Mouse (Mus musculus) forebrain, embryonic 11.5 days (tissue): ENCODE measurements around the gene Tspan10. TPM values are rescaled to one million over a fixed set of nuclear protein-coding genes. Genes with fewer than 3 reads are reported as not detected.

Experiments
- ATAC-seq: fragments of 200-750 bp; cut with Nextera tagmentation; replicated peaks from 2 replicates; pipeline ENCODE4 v1.8.0; 2017; ENCODE audit warnings: moderate TSS enrichment; ENCODE audit not compliant: low FRiP score
- DNase-seq: peaks from one replicate; pipeline ENCODE4 v3.0.0-alpha.2; 2017; ENCODE audit warnings: low spot score
- H3K27ac ChIP-seq: fragments of 300-500 bp; sonication (generic); 2 replicates; pipeline ENCODE4 v1.5.1; 2014; ENCODE audit warnings: low read depth, low read length
- H3K27me3 ChIP-seq: fragments of 300-500 bp; sonication (generic); 2 replicates; pipeline ENCODE4 v1.6.1; 2014; ENCODE audit warnings: mild to moderate bottlenecking, low read length, mixed read lengths; ENCODE audit not compliant: control insufficient read depth, insufficient read depth
- H3K36me3 ChIP-seq: fragments of 300-500 bp; sonication (generic); 2 replicates; pipeline ENCODE4 v1.6.1; 2014; ENCODE audit warnings: mild to moderate bottlenecking, low read length, moderate library complexity, mixed read lengths; ENCODE audit not compliant: control insufficient read depth, insufficient read depth
- H3K4me1 ChIP-seq: fragments of 300-500 bp; sonication (generic); replicated peaks from 2 replicates; pipeline ENCODE4 v1.6.1; 2014; ENCODE audit warnings: low read length, mixed read lengths; ENCODE audit not compliant: control insufficient read depth, insufficient read depth
- H3K4me2 ChIP-seq: fragments of 300-500 bp; sonication (generic); 2 replicates; pipeline ENCODE4 v1.6.1; 2014; ENCODE audit warnings: low read depth, mild to moderate bottlenecking, low read length, moderate library complexity, mixed read lengths; ENCODE audit not compliant: severe bottlenecking
- H3K4me3 ChIP-seq: fragments of 300-500 bp; sonication (generic); 2 replicates; pipeline ENCODE4 v1.5.1; 2014; ENCODE audit warnings: low read depth, low read length
- H3K9ac ChIP-seq: fragments of 300-500 bp; sonication (generic); 2 replicates; pipeline ENCODE4 v1.6.1; 2014; ENCODE audit warnings: low read length
- H3K9me3 ChIP-seq: fragments of 300-500 bp; sonication (generic); 2 replicates; pipeline ENCODE4 v1.6.1; 2016; ENCODE audit warnings: low read length, mixed read lengths; ENCODE audit not compliant: control insufficient read depth
- WGBS: fragments of 180-500 bp; shearing (Covaris S2); extraction: QIAGEN DNeasy Blood & Tissue Kit; methylation state at CpG from one replicate; pipeline ENCODE4 v1.1.7; 2014; 5-methylcytosine and 5-hydroxymethylcytosine counted together
- polyA plus RNA-seq: library from polyadenylated mRNA; unstranded; fragments of >200 nt; fragmentation: Nextera tagmentation; extraction: Ambion mirVana; gene quantifications from 2 replicates; pipeline ENCODE4 v1.2.1, GENCODE M21; 2014

The Tspan10 gene
- polyA plus RNA-seq, 1 experiment from 2014 or later, result 0.19 TPM

DNA sequence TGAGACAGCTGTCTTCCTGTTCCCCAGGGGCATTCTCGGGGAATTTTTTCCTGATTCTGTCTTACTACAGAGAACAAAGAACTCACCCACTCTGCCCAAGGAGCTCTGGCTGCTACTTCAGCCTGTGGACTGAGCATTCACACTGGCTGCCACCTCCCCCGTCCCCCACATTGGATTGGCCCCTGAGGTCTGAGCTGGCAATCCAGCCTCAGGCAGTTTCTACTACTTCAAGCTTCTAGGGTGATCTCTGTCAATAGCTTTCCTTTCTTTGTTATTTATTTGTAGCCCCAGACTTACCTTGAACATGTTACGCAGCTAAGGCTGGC lies 50.4 kb downstream of the Tspan10 start:
- no peaks in the 10 kb centered on the region for H3K9me3 ChIP-seq
- DNase-seq (no peak), ATAC-seq (no peak)
- no peaks in the 10 kb centered on the region for H3K27me3 ChIP-seq
- 25% methylated on average over 3 of the region's 3 CpGs for WGBS
- peaks cover 20% of the 10 kb centered on the region for H3K4me1 ChIP-seq
- no peak overlapping the region for H3K27ac ChIP-seq
- H3K36me3 ChIP-seq, result peaks cover 11% of the 10 kb centered on the region; the same call in 1 of the 2 replicates
- H3K4me3 ChIP-seq, result peak overlapping the region; percentile 92
- peak overlapping the region; percentile 79 for H3K9ac ChIP-seq
- H3K4me2 ChIP-seq, result peak overlapping the region; percentile 74

DNA sequence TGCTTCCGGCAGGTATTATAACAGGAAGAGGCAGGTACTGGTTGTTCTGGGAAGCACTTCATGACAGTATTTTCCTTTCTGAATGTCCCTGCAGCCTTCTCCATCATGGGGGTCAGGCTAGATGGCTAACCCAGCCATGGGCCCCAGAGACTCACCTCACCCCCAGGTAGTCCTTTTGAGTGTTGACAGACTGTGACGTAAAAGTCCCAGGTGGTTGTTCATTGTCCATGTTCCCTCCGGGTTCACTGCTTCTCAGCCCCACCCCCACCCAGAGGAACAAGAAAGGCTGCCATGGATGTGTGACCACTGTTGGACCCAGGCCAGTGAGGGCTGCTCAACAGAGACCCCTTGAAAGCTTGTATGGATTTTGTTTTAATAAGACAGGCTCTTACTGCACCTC lies 50.9 kb downstream of the Tspan10 start:
- peak overlapping the region; percentile 79 for H3K9ac ChIP-seq
- H3K4me3 ChIP-seq, result peak overlapping the region; percentile 92; the same call in 1 of the 2 replicates
- ATAC-seq (no peak), DNase-seq (no peak)
- H3K27me3 ChIP-seq, result no peaks in the 10 kb centered on the region
- H3K4me2 ChIP-seq, result peak overlapping the region; percentile 74
- H3K4me1 ChIP-seq, result peaks cover 20% of the 10 kb centered on the region
- no peak overlapping the region for H3K27ac ChIP-seq
- 75% methylated on average over 3 of the region's 3 CpGs for WGBS
- no peaks in the 10 kb centered on the region for H3K9me3 ChIP-seq
- H3K36me3 ChIP-seq, result peaks cover 8% of the 10 kb centered on the region; the same call in 1 of the 2 replicates

DNA sequence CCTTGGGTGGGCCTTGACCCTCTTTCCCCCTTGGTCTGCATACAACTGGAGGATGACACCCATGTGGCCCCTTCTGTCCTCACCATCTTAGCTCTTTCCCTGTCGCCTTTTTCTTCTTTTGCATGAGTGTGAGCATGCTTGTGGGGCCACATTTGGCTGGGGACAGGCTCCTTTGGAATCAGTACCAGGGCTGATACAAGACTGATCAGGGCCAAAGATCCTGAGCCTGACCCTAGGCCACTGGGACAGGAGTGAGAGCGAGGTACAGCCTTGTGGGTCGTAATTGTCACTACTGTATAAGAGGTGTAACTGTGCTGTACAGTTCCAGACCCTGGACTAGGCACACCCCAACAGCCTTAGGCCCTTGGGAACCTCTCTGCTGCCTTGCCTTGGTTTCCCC lies 51.5 kb downstream of the Tspan10 start:
- no peak overlapping the region for H3K9ac ChIP-seq
- no peak for ATAC-seq
- DNase-seq, result no peak
- H3K4me2 ChIP-seq, result no peak overlapping the region
- peaks cover 20% of the 10 kb centered on the region for H3K4me1 ChIP-seq
- no peaks in the 10 kb centered on the region for H3K27me3 ChIP-seq
- H3K36me3 ChIP-seq, result peaks cover 4% of the 10 kb centered on the region; the same call in 1 of the 2 replicates
- no peak overlapping the region for H3K4me3 ChIP-seq
- H3K9me3 ChIP-seq, result no peaks in the 10 kb centered on the region
- 77% methylated on average over 3 of the region's 3 CpGs for WGBS
- no peak overlapping the region for H3K27ac ChIP-seq

Other genes starting within 250 kb of the Tspan10 start
- 25.2 and 30.3 TPM in 2 replicates for gene Bahcc1, start 209.7 kb upstream of the Tspan10 start, polyA plus RNA-seq
- gene Actg1, start 94.1 kb upstream of the Tspan10 start, polyA plus RNA-seq, result 2,808 and 3,088 TPM in 2 replicates
- 1.0 TPM in 1 of 2 replicates, not detected in the other for gene Fscn2, start 81.1 kb upstream of the Tspan10 start, polyA plus RNA-seq
- gene Faap100, start 63.9 kb upstream of the Tspan10 start, polyA plus RNA-seq, result 33.8 and 39.8 TPM in 2 replicates
- 52.4 and 56.4 TPM in 2 replicates for gene Nploc4, start 4.9 kb upstream of the Tspan10 start, polyA plus RNA-seq
- gene Pde6g, start 10.9 kb downstream of the Tspan10 start, polyA plus RNA-seq, result 0.21 and 0.59 TPM in 2 replicates
- 11.3 and 11.6 TPM in 2 replicates for gene Oxld1, start 15.4 kb downstream of the Tspan10 start, polyA plus RNA-seq
- 30.3 and 33.8 TPM in 2 replicates for gene Ccdc137, start 15.5 kb downstream of the Tspan10 start, polyA plus RNA-seq
- 50.1 and 54.2 TPM in 2 replicates for gene Arl16, start 25.0 kb downstream of the Tspan10 start, polyA plus RNA-seq
- gene Mrpl12, start 42.0 kb downstream of the Tspan10 start, polyA plus RNA-seq, result 152 and 160 TPM in 2 replicates
- gene Slc25a10, start 49.2 kb downstream of the Tspan10 start, polyA plus RNA-seq, result 50.9 and 57.5 TPM in 2 replicates
- 0.35 TPM in 1 of 2 replicates, not detected in the other for gene Gcgr, start 88.1 kb downstream of the Tspan10 start, polyA plus RNA-seq
- gene Mcrip1, start 107.1 kb downstream of the Tspan10 start, polyA plus RNA-seq, result 213 and 247 TPM in 2 replicates
- not detected in 2 replicates for gene Ppp1r27, start 108.5 kb downstream of the Tspan10 start, polyA plus RNA-seq
- gene P4hb, start 130.6 kb downstream of the Tspan10 start, polyA plus RNA-seq, result 439 and 476 TPM in 2 replicates
- gene Arhgdia, start 139.0 kb downstream of the Tspan10 start, polyA plus RNA-seq, result 621 and 667 TPM in 2 replicates
- gene Alyref, start 155.7 kb downstream of the Tspan10 start, polyA plus RNA-seq, result 808 and 816 TPM in 2 replicates
- gene Anapc11, start 155.8 kb downstream of the Tspan10 start, polyA plus RNA-seq, result 200 and 217 TPM in 2 replicates
- not detected in 2 replicates for gene Npb, start 165.8 kb downstream of the Tspan10 start, polyA plus RNA-seq
- gene Pcyt2, start 175.3 kb downstream of the Tspan10 start, polyA plus RNA-seq, result 126 and 134 TPM in 2 replicates
- gene Sirt7, start 182.6 kb downstream of the Tspan10 start, polyA plus RNA-seq, result 37.8 and 41.1 TPM in 2 replicates
- 25.5 and 26.4 TPM in 2 replicates for gene Mafg, start 191.0 kb downstream of the Tspan10 start, polyA plus RNA-seq
- gene Pycr1, start 201.1 kb downstream of the Tspan10 start, polyA plus RNA-seq, result 33.7 and 36.9 TPM in 2 replicates
- 0.51 TPM in 1 of 2 replicates, not detected in the other for gene Myadml2, start 205.5 kb downstream of the Tspan10 start, polyA plus RNA-seq
- 0.61 and 1.3 TPM in 2 replicates for gene Notum, start 218.5 kb downstream of the Tspan10 start, polyA plus RNA-seq
- 129 and 133 TPM in 2 replicates for gene Aspscr1, start 230.3 kb downstream of the Tspan10 start, polyA plus RNA-seq